ENCODE assay signal across 13 mouse cellular contexts in the genomic region with DNA sequence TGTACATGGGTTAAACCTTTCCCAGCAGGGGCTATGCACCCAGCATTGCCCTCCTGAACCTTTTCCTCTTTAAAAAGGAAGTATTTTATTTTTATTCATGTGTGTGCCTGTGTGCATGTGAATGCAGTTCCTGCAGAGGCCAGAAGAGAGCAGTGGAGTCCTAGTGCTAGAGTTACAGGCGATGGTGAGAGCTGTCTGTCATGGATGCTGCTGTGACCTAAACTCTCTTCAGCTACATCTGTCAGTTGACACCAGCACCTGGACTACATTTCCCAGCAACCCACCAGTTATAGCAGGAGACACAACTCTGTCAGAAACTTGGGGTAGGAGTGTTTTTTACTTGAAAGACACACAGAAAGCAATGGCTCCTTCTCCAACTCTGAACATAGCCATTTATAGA. TPM values are rescaled to one million over a fixed set of nuclear protein-coding genes. Genes with fewer than 3 reads are reported as not detected.
DNase-seq lines count a peak whose midpoint lies in the region; ATAC-seq and TF ChIP-seq lines count a peak whose summit lies in the region.
"Had no signal": no experiment of that assay in that cellular context is flagged by ENCODE, and none has a peak within 500 bp of the region (broad histone marks: within the 10 kb centered on the region; RNA-seq: fewer than 3 reads in every experiment).

No protein-coding gene starts in this region.

- peak; percentile 4 for DNase-seq in hindbrain, embryonic 11.5 days (ENCODE audit: low spot score)
- DNase-seq in 3T3-L1 (ENCODE audit: low read depth, low spot score) (peak; percentile 42), G1E (ENCODE audit: low spot score) (no peak)
- DNase-seq in induced T-regulatory cell, adult 2 months (ENCODE audit: low read depth), result peak; percentile 48
- DNase-seq in urinary bladder, postnatal 10 days (ENCODE audit: low spot score), result no peak
- no peak for DNase-seq in layer of hippocampus, postnatal 25 days (ENCODE audit: extremely low spot score in 1 of 2, low spot score in 1 of 2)
- DNase-seq: left cerebral cortex, postnatal 4 days had no signal

- H3K27ac ChIP-seq in hindbrain, embryonic 11.5 days (ENCODE audit: low read depth, low read length), result no peak overlapping the region
- no peak overlapping the region for H3K27ac ChIP-seq in hindbrain, embryonic 13.5 days

- peaks cover 5% of the 10 kb centered on the region; the same call in 1 of the 2 replicates for H3K36me3 ChIP-seq in hindbrain, embryonic 11.5 days (ENCODE audit: control insufficient read depth, insufficient read depth, low read length)
- peaks cover 90% of the 10 kb centered on the region for H3K36me3 ChIP-seq in hindbrain, embryonic 13.5 days
- peaks cover 94% of the 10 kb centered on the region for H3K36me3 ChIP-seq in G1E (replicated peaks)

- peak; percentile 49 for TF ChIP-seq CTCF in G1E (IDR thresholded peaks at IDR 0.05; ENCODE audit: low read depth, low read length)

- ATAC-seq in hindbrain, embryonic 11.5 days (ENCODE audit: low FRiP score), result no peak
- ATAC-seq in hindbrain, embryonic 13.5 days (ENCODE audit: low FRiP score), result no peak
- peak; percentile 28; the same call in 1 of the 2 replicates for ATAC-seq in G1E (ENCODE audit: extremely low read depth, insufficient number of reproducible peaks, low FRiP score, poor library complexity, severe bottlenecking)
- ATAC-seq in erythroid progenitor cell, adult 5-6 weeks (replicated peaks; ENCODE audit: low FRiP score, poor library complexity, severe bottlenecking), result no peak
- ATAC-seq: activated CD4-positive, CD25-positive, alpha-beta regulatory T cell, adult 4 months; midbrain, embryonic 16.5 days had no signal

- H3K4me1 ChIP-seq in hindbrain, embryonic 11.5 days (replicated peaks; ENCODE audit: control insufficient read depth, insufficient read depth, low read length), result no peaks in the 10 kb centered on the region
- no peaks in the 10 kb centered on the region for H3K4me1 ChIP-seq in hindbrain, embryonic 13.5 days (replicated peaks)
- no peaks in the 10 kb centered on the region for H3K4me1 ChIP-seq in G1E (ENCODE audit: insufficient read depth, low read depth, low read length)

- H3K4me3 ChIP-seq in hindbrain, embryonic 11.5 days (ENCODE audit: low read depth, low read length), result no peak overlapping the region
- H3K4me3 ChIP-seq in hindbrain, embryonic 13.5 days, result no peak overlapping the region
- H3K4me3 ChIP-seq in G1E (ENCODE audit: low read depth, low read length), result no peak overlapping the region
- H3K4me3 ChIP-seq: erythroblast, embryonic 14.5 days had no signal

- H3K27me3 ChIP-seq in hindbrain, embryonic 11.5 days (ENCODE audit: control insufficient read depth, insufficient read depth, low read length), result no peaks in the 10 kb centered on the region
- no peaks in the 10 kb centered on the region for H3K27me3 ChIP-seq in hindbrain, embryonic 13.5 days
- H3K27me3 ChIP-seq in G1E (ENCODE audit: insufficient read depth, low read length), result no peaks in the 10 kb centered on the region

- H3K4me2 ChIP-seq in hindbrain, embryonic 11.5 days (replicated peaks; ENCODE audit: low read depth, low read length), result no peak overlapping the region
- H3K4me2 ChIP-seq in hindbrain, embryonic 13.5 days, result no peak overlapping the region

- H3K9ac ChIP-seq in hindbrain, embryonic 11.5 days (ENCODE audit: low read depth, low read length), result no peak overlapping the region
- no peak overlapping the region for H3K9ac ChIP-seq in hindbrain, embryonic 13.5 days

- no peaks in the 10 kb centered on the region for H3K9me3 ChIP-seq in hindbrain, embryonic 11.5 days (ENCODE audit: control insufficient read depth, low read length)
- no peaks in the 10 kb centered on the region for H3K9me3 ChIP-seq in hindbrain, embryonic 13.5 days
- H3K9me3 ChIP-seq in G1E (replicated peaks), result no peaks in the 10 kb centered on the region

- WGBS in hindbrain, embryonic 11.5 days, result 33% methylated on average over 1 of the region's 1 CpGs
- WGBS in hindbrain, embryonic 13.5 days, result 51% methylated on average over 1 of the region's 1 CpGs

RNA-seq across cellular contexts. Expression of a gene that starts 13.7 kb away (rescaled TPM):
- polyA plus RNA-seq in hindbrain, embryonic 11.5 days (2014; fragmentation: Nextera tagmentation; extraction: Ambion mirVana), result 6.0 and 8.8 TPM in 2 replicates
- 5.4 and 7.6 TPM in 2 replicates for polyA plus RNA-seq in hindbrain, embryonic 13.5 days (2015; fragmentation: Nextera tagmentation; extraction: Ambion mirVana)
- total RNA-seq in G1E (2014; fragmentation: Nextera tagmentation), result 10.3 and 14.6 TPM in 2 replicates
- 11.9 and 18.8 TPM in 2 replicates for total RNA-seq in G1E (2017)
- polyA plus RNA-seq in G1E (2012), result 3.6 and 4.5 TPM in 2 replicates
- total RNA-seq in erythroid progenitor cell, adult 5-6 weeks (2015; ENCODE audit: low replicate concordance), result 1.8 TPM in 1 of 2 replicates, not detected in the other
- 6.6 and 11.2 TPM in 2 replicates for total RNA-seq in erythroid progenitor cell, adult 5-6 weeks (2017; ENCODE audit: low replicate concordance)
- total RNA-seq in layer of hippocampus, postnatal 25 days (2021), result 1 to 10 TPM; 6.2 to 7.3 TPM

RNA-seq across cellular contexts. Expression of a gene that starts 14.0 kb away (rescaled TPM):
- polyA plus RNA-seq in hindbrain, embryonic 11.5 days (2014; fragmentation: Nextera tagmentation; extraction: Ambion mirVana), result 85.7 and 88.4 TPM in 2 replicates
- 51.7 and 54.5 TPM in 2 replicates for polyA plus RNA-seq in hindbrain, embryonic 13.5 days (2015; fragmentation: Nextera tagmentation; extraction: Ambion mirVana)
- total RNA-seq in G1E (2014; fragmentation: Nextera tagmentation) (83.0 and 83.2 TPM in 2 replicates), G1E (2017) (15.7 and 16.3 TPM in 2 replicates)
- 11.0 and 20.6 TPM in 2 replicates for polyA plus RNA-seq in G1E (2012)
- total RNA-seq in erythroid progenitor cell, adult 5-6 weeks (2015; ENCODE audit: low replicate concordance), result 7.9 and 12.2 TPM in 2 replicates
- 1.0 and 1.8 TPM in 2 replicates for total RNA-seq in erythroid progenitor cell, adult 5-6 weeks (2017; ENCODE audit: low replicate concordance)
- 10 to 100 TPM; 44.7 to 51.3 TPM for total RNA-seq in layer of hippocampus, postnatal 25 days (2021)

RNA-seq across cellular contexts. Expression of a gene that starts 24.6 kb away (rescaled TPM):
- polyA plus RNA-seq in hindbrain, embryonic 11.5 days (2014; fragmentation: Nextera tagmentation; extraction: Ambion mirVana), result 3.0 and 3.2 TPM in 2 replicates
- polyA plus RNA-seq in hindbrain, embryonic 13.5 days (2015; fragmentation: Nextera tagmentation; extraction: Ambion mirVana), result 3.8 and 4.0 TPM in 2 replicates
- total RNA-seq in G1E (2014; fragmentation: Nextera tagmentation), result not detected in 2 replicates
- under 0.01 TPM in 1 of 2 replicates, not detected in the other for total RNA-seq in G1E (2017)
- not detected in 2 replicates for polyA plus RNA-seq in G1E (2012)
- 0.36 TPM in 1 of 2 replicates, not detected in the other for total RNA-seq in erythroid progenitor cell, adult 5-6 weeks (2015; ENCODE audit: low replicate concordance)
- 0.38 TPM in 1 of 2 replicates, not detected in the other for total RNA-seq in erythroid progenitor cell, adult 5-6 weeks (2017; ENCODE audit: low replicate concordance)
- total RNA-seq in layer of hippocampus, postnatal 25 days (2021), result 1 to 10 TPM; 5.0 to 6.6 TPM
- polyA plus RNA-seq: erythroblast, embryonic 14.5 days had no signal

RNA-seq across cellular contexts. Expression of a gene that starts 42.1 kb away (rescaled TPM):
- polyA plus RNA-seq in hindbrain, embryonic 11.5 days (2014; fragmentation: Nextera tagmentation; extraction: Ambion mirVana), result not detected in 2 replicates
- not detected in 2 replicates for polyA plus RNA-seq in hindbrain, embryonic 13.5 days (2015; fragmentation: Nextera tagmentation; extraction: Ambion mirVana)
- total RNA-seq in G1E (2014; fragmentation: Nextera tagmentation) (not detected in 2 replicates), G1E (2017) (0.06 and 0.16 TPM in 2 replicates)
- polyA plus RNA-seq in G1E (2012), result not detected in 2 replicates
- total RNA-seq in erythroid progenitor cell, adult 5-6 weeks (2015; ENCODE audit: low replicate concordance), result not detected in 2 replicates
- not detected in 2 replicates for total RNA-seq in erythroid progenitor cell, adult 5-6 weeks (2017; ENCODE audit: low replicate concordance)
- total RNA-seq in layer of hippocampus, postnatal 25 days (2021), result not detected
- total RNA-seq: heart, postnatal 14 days; left cerebral cortex, postnatal 4 days had no signal
- polyA plus RNA-seq: activated CD4-positive, CD25-positive, alpha-beta regulatory T cell, adult 4 months; erythroblast, embryonic 14.5 days; midbrain, embryonic 16.5 days had no signal

RNA-seq across cellular contexts. Expression of a gene that starts 52.1 kb away (rescaled TPM):
- 13.7 and 14.6 TPM in 2 replicates for polyA plus RNA-seq in hindbrain, embryonic 11.5 days (2014; fragmentation: Nextera tagmentation; extraction: Ambion mirVana)
- polyA plus RNA-seq in hindbrain, embryonic 13.5 days (2015; fragmentation: Nextera tagmentation; extraction: Ambion mirVana), result 27.6 and 31.4 TPM in 2 replicates
- total RNA-seq in G1E (2014; fragmentation: Nextera tagmentation), result not detected in 2 replicates
- 0.12 and 0.60 TPM in 2 replicates for total RNA-seq in G1E (2017)
- 0.01 TPM in 1 of 2 replicates, not detected in the other for polyA plus RNA-seq in G1E (2012)
- total RNA-seq in erythroid progenitor cell, adult 5-6 weeks (2015; ENCODE audit: low replicate concordance), result 2.1 TPM in 1 of 2 replicates, not detected in the other
- 0.68 and 2.1 TPM in 2 replicates for total RNA-seq in erythroid progenitor cell, adult 5-6 weeks (2017; ENCODE audit: low replicate concordance)
- 10 to 100 TPM; 21.6 to 33.6 TPM for total RNA-seq in layer of hippocampus, postnatal 25 days (2021)
- polyA plus RNA-seq: erythroblast, embryonic 14.5 days had no signal

Comparison
In these comparisons a context has a peak if more than half of its experiments do, and no peak if none do; other contexts are left out.
1. DNase-seq: peak in hindbrain, embryonic 11.5 days (single experiment), 3T3-L1 (single experiment) and induced T-regulatory cell, adult 2 months (single experiment); none in G1E (single experiment), urinary bladder, postnatal 10 days (single experiment) and layer of hippocampus, postnatal 25 days (0 of 2).
2. RNA of a gene that starts 24.6 kb away (total RNA-seq): 5.0 to 6.6 TPM in layer of hippocampus, postnatal 25 days; 0.36 to 0.38 TPM in erythroid progenitor cell, adult 5-6 weeks and under 0.01 TPM in G1E; every median in the first group is over 4 times any median in the second.